ENCODE assay signal across 8 mouse cellular contexts in genomic region chr7:27473156-27473834, GRCm38 (mm10). TPM values are rescaled to one million over a fixed set of nuclear protein-coding genes. Genes with fewer than 3 reads are reported as not detected.
DNase-seq lines count a peak whose midpoint lies in the region; ATAC-seq and TF ChIP-seq lines count a peak whose summit lies in the region.

Gene Sertad3, plus strand, starts transcription at chr7:27473768.

- peak within 1 kb of the TSS; percentile 63 for H3K27ac ChIP-seq in cortical plate, adult 2 months (ENCODE audit: insufficient read depth, low read length)

- ATAC-seq in activated CD4-positive, CD25-positive, alpha-beta regulatory T cell, adult 4 months, result peak; percentile 78
- peak; percentile 71 for ATAC-seq in megakaryocyte progenitor cell, adult 5-6 weeks (replicated peaks; ENCODE audit: poor library complexity)

- DNase-seq in gastrocnemius, adult 8-10 months (ENCODE audit: low spot score in 2 of 2), result peak; percentile 99 to 100
- DNase-seq in induced T-regulatory cell, adult 2 months (ENCODE audit: low read depth), result peak; percentile 99
- DNase-seq in left cerebral cortex, adult 9 months (ENCODE audit: low spot score in 2 of 2), result peak; percentile 93 to 98
- DNase-seq in right cerebral cortex, postnatal 14 days, result peak; percentile 99
- DNase-seq in urinary bladder, postnatal 36 days (ENCODE audit: low spot score in 2 of 2), result peak; percentile 99 to 100

- peak within 1 kb of the TSS; percentile 60 for H3K4me3 ChIP-seq in cortical plate, adult 2 months (ENCODE audit: insufficient read depth, low read length)

- TF ChIP-seq POLR2A in cortical plate, adult 2 months (IDR thresholded peaks at IDR 0.05; ENCODE audit: extremely low read depth, insufficient read depth, low read length), result peak; percentile 47; the same call in 1 of the 2 replicates

- TF ChIP-seq CTCF in cortical plate, adult 2 months (IDR thresholded peaks at IDR 0.05; ENCODE audit: extremely low read depth, insufficient read depth, low read length), result no peak

- no peaks in the 10 kb centered on the region for H3K4me1 ChIP-seq in cortical plate, adult 2 months (ENCODE audit: control insufficient read depth, insufficient read depth, low read length)

RNA-seq across cellular contexts. Expression of gene Sertad3, which starts in this region (rescaled TPM):
- polyA plus RNA-seq in activated CD4-positive, CD25-positive, alpha-beta regulatory T cell, adult 4 months (2017; shearing (Covaris generic)), result 10 to 100 TPM; 41.9 to 47.6 TPM
- 3.3 and 3.8 TPM in 2 replicates for polyA plus RNA-seq in cortical plate, adult 2 months (2012; rRNA removed)
- total RNA-seq in gastrocnemius, adult 8-10 months (2022), result 1 to 10 TPM; 3.8 to 5.3 (median 4.3) TPM
- total RNA-seq in megakaryocyte progenitor cell, adult 5-6 weeks (2015), result 2.5 and 2.9 TPM in 2 replicates
- total RNA-seq in megakaryocyte progenitor cell, adult 5-6 weeks (2017), result 6.1 and 7.6 TPM in 2 replicates

Comparison
In these comparisons a context has a peak if more than half of its experiments do, and no peak if none do; other contexts are left out.
1. Peak in every context shown above with its lines: DNase-seq, ATAC-seq, H3K4me3 ChIP-seq and H3K27ac ChIP-seq.